Mouse (Mus musculus) small intestine, adult 2 months (tissue): ENCODE data around the gene Mybph. TPM values are rescaled to one million over a fixed set of nuclear protein-coding genes. Genes with fewer than 3 reads are reported as not detected.
A peak's percentile ranks its signal among the peaks of the same experiment; 100 is the strongest.

ENCODE experiments used
- H3K27ac ChIP-seq: fragments of 200-500 bp; 2 replicates; pipeline ENCODE4 v1.5.1; 2012; ENCODE audit warnings: low read depth, low read length, control low read depth, inconsistent platforms; ENCODE audit not compliant: insufficient read depth
- H3K27me3 ChIP-seq: fragments of 200-500 bp; 2 replicates; pipeline ENCODE4 v1.6.1; 2012; ENCODE audit warnings: mild to moderate bottlenecking, moderate library complexity, low read length, inconsistent platforms; ENCODE audit not compliant: control insufficient read depth, insufficient read depth
- H3K36me3 ChIP-seq: fragments of 200-500 bp; 2 replicates; pipeline ENCODE4 v1.6.1; 2012; ENCODE audit warnings: mild to moderate bottlenecking, low read length, control low read depth, inconsistent platforms; ENCODE audit not compliant: control insufficient read depth, insufficient read depth
- H3K4me1 ChIP-seq: fragments of 200-500 bp; 2 replicates; pipeline ENCODE4 v1.6.1; 2012; ENCODE audit warnings: low read length, inconsistent platforms, mixed read lengths; ENCODE audit not compliant: control insufficient read depth, insufficient read depth, insufficient read length
- H3K4me3 ChIP-seq: fragments of 200-500 bp; 2 replicates; pipeline ENCODE4 v1.5.1; 2012; ENCODE audit warnings: low read depth, mild to moderate bottlenecking, control low read depth, inconsistent platforms, low read length, moderate library complexity
- CTCF ChIP-seq: fragments of 200-500 bp; IDR thresholded peaks from 2 replicates; pipeline ENCODE4 v1.5.1; 2012; ENCODE audit warnings: low read depth, mild to moderate bottlenecking, control low read depth, inconsistent platforms, low read length, moderate library complexity, mixed read lengths; ENCODE audit not compliant: insufficient replicate concordance, insufficient read length; ENCODE audit errors: extremely low read depth
- POLR2A ChIP-seq: fragments of 200-500 bp; IDR thresholded peaks from 2 replicates; pipeline ENCODE4 v1.6.1; 2012; ENCODE audit warnings: low read depth, mild to moderate bottlenecking, control low read depth, inconsistent platforms, low read length, moderate library complexity
- WGBS: fragments of 180-500 bp; shearing (Covaris S2); methylation state at CpG from one replicate; pipeline ENCODE4 v1.1.7; 2018; 5-methylcytosine and 5-hydroxymethylcytosine counted together
- polyA plus RNA-seq: library from polyadenylated mRNA; depleted of rRNA; stranded (reverse); fragments of >200 nt; gene quantifications from 2 replicates; pipeline ENCODE4 v1.2.3, GENCODE M21; 2012

Mybph gene
- polyA plus RNA-seq, 1 experiment, result 0.08 TPM

GRCm38 (mm10) chr1:134195571-134195970, 2.3 kb downstream of the Mybph start:
- 57% methylated on average over 3 of the region's 3 CpGs for WGBS
- Histone ChIP-seq H3K36me3 (no peaks in the 10 kb centered on the region), H3K4me1 (0 out of 2 replicates have a peak, but pooled peaks cover 5% of the 10 kb centered on the region), H3K27me3 (no peaks in the 10 kb centered on the region), H3K4me3 (no peak overlapping the region), H3K27ac (no peak overlapping the region; the same call in 1 of the 2 replicates)
- TF ChIP-seq POLR2A (no peak), CTCF (no peak)

DNA sequence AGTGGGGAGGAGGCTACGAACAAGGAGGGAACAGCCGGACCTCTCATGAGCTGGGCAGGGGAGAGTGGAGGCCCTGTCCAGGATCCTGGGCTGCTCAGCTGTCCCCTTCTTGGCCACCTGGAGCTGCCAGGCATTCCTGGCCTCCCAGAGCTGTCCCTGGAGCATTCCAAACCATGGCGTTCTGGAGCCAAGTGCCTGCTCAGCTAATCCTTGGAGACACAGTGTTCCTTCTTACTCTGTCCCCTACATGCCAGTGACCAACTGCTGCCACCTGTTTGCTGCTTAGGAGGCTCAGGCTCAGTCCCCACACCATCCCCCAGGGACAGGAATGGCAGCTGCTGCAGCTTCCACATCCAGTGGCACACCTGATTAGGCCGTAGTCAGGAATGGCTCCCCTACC, 2.7 kb downstream of the Mybph start:
- Histone ChIP-seq H3K4me1 (0 out of 2 replicates have a peak, but pooled peaks cover 5% of the 10 kb centered on the region), H3K36me3 (no peaks in the 10 kb centered on the region), H3K27me3 (no peaks in the 10 kb centered on the region), H3K27ac (peak overlapping the region; percentile 28; the same call in 1 of the 2 replicates), H3K4me3 (no peak overlapping the region)
- WGBS, result 62% methylated on average over 4 of the region's 4 CpGs
- TF ChIP-seq CTCF, result no peak
- no peak for TF ChIP-seq POLR2A

- Histone ChIP-seq H3K27me3 (no peaks in the 10 kb centered on the region), H3K4me1 (0 out of 2 replicates have a peak, but pooled peaks cover 5% of the 10 kb centered on the region), H3K27ac (peak overlapping the region; percentile 28; the same call in 1 of the 2 replicates), H3K4me3 (no peak overlapping the region), H3K36me3 (no peaks in the 10 kb centered on the region)
- WGBS, result 37% methylated on average over 4 of the region's 4 CpGs
- peak; percentile 82 for TF ChIP-seq CTCF
- no peak for TF ChIP-seq POLR2A
Observed at GRCm38 (mm10) chr1:134196386-134196785, 3.1 kb downstream of the Mybph start.

DNA sequence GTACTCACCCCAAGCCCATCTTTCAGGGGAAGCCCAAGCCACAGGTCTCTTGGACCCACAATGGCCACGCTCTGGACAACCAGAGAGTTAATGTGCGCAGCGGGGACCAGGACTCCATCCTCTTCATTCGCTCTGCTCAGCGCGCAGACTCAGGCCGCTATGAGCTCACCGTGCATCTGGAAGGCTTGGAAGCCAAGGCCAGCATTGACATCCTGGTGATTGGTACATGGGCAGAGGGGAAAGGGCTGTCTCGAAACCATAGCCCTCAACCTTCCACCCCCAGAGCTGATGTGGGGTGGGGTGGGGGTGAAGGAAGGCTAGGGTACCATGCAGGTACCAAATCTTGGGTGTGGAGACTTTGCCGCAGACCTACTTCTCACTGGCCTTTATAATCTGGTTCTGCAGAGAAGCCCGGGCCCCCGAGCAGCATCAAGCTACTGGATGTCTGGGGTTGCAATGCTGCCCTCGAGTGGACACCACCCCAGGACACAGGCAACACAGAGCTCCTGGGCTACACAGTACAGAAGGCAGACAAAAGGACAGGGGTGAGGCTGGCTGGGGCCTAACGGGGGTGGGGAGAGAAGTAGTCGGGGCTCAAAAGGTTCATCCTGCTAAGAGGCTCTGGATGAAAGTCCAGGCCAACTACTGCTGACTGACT, 4.2 kb downstream of the Mybph start:
- H3K4me1 ChIP-seq, result 0 out of 2 replicates have a peak, but pooled peaks cover 5% of the 10 kb centered on the region
- no peak overlapping the region for H3K27ac ChIP-seq
- TF ChIP-seq POLR2A (no peak), CTCF (no peak)
- no peak overlapping the region for H3K4me3 ChIP-seq
- no peaks in the 10 kb centered on the region for H3K27me3 ChIP-seq
- 84% methylated on average over 15 of the region's 15 CpGs for WGBS
- H3K36me3 ChIP-seq, result no peaks in the 10 kb centered on the region

DNA sequence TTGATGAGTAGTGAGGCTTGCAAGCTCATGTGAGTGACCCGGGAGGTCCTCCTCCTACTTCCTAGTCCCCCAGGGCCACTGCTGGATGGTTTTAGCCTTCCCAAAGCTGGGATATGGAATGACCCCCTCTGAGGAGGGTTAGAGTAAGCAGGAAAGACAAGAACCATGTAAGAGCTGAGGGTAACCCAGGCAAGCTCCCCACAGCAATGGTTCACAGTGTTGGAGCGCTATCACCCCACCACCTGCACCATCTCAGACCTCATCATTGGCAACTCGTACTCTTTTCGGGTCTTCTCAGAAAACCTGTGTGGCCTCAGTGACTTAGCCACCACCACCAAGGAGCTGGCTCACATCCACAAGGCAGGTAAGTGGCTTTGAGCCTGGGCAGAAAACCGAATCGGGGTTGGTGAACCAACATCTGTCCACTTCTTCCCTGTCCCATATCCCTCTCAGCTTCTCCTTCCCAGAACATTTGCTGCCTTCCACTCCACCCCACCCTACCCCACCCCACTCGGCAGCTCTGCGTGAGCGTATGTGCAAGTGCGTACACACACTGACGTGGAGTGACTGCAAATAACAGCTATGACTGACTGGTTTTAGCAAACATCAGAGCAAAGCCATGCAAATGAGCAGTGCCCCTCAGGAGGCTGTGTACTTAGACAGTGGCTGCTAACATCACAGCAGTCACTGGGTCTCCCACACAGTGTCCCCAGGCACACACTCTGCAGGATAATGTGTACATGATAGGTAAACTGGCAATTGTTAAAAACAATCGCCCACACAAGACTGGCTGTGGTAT, 5.1 kb downstream of the Mybph start:
- 0 out of 2 replicates have a peak, but pooled peaks cover 5% of the 10 kb centered on the region for H3K4me1 ChIP-seq
- H3K27me3 ChIP-seq, result no peaks in the 10 kb centered on the region
- 80% methylated on average over 12 of the region's 12 CpGs for WGBS
- no peak overlapping the region for H3K27ac ChIP-seq
- no peak overlapping the region for H3K4me3 ChIP-seq
- H3K36me3 ChIP-seq, result no peaks in the 10 kb centered on the region
- TF ChIP-seq POLR2A (no peak), CTCF (no peak)

DNA sequence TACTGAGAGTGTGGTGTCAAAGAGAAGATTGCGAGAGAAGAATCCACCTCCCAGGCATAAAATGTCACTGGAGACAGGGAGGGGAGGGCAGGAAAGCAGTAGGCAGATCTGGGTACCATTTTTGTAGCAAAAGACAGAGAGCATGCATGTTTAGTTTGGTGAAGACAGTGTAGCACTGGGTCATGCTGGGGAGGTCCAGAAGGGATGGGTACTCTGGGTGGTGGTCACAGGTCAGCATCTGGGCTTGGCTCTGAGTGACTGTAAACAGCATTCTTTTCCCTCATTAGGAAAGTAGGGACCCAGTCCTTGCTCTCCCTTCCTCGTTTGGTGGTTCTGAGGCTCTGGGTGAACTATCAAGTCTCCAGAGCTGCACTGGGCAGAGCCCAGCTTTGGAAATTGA, 7.2 kb downstream of the Mybph start:
- no peaks in the 10 kb centered on the region for H3K27me3 ChIP-seq
- peaks cover 11% of the 10 kb centered on the region; the same call in 1 of the 2 replicates for H3K4me1 ChIP-seq
- H3K27ac ChIP-seq, result no peak overlapping the region
- 52% methylated on average over 2 of the region's 2 CpGs for WGBS
- H3K36me3 ChIP-seq, result no peaks in the 10 kb centered on the region
- no peak for TF ChIP-seq POLR2A
- no peak for TF ChIP-seq CTCF
- no peak overlapping the region for H3K4me3 ChIP-seq

DNA sequence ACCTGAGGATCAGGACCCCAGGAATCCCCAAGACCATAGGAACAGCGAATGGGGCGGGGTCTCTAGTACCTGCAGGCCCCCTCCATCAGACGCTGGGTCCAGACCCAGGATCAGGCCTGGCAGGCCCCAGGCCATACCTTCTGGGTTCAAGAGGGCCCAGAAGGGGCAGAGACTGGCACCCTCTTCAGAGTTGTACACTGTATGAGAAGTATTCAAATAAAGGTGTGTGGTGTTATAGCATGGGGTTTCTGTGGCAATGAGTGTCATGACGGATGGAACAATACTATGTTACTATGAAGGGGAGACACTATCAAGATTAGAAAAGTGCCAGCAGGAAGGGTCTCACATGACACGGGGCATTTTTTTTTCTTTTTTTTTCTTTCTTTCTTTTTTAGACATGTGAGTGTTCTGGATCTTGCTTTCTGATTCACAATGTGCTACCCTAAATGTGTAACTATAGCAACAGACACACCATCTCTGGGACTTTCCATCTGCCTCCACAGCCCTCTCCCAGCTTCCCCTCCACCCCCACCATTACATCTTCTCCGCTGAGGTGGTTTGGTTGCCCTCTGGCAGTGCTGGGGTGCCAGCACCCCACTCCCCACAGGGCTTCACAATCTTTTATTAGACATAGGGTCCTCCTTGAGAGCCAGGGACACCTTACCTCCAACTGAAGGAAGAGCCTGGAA, 7.9 kb downstream of the Mybph start:
- no peaks in the 10 kb centered on the region for H3K36me3 ChIP-seq
- no peak overlapping the region for H3K4me3 ChIP-seq
- TF ChIP-seq CTCF, result no peak
- TF ChIP-seq POLR2A, result no peak
- no peak overlapping the region for H3K27ac ChIP-seq
- no peaks in the 10 kb centered on the region for H3K27me3 ChIP-seq
- 92% methylated on average over 6 of the region's 6 CpGs for WGBS
- H3K4me1 ChIP-seq, result peaks cover 10% of the 10 kb centered on the region; the same call in 1 of the 2 replicates
